Mouse (Mus musculus) liver, embryonic 14.5 days (tissue): ENCODE results near the gene Car15.

Source experiments
- CTCF ChIP-seq: IDR thresholded peaks from 2 replicates; pipeline ENCODE4 v1.5.1; 2016; ENCODE audit warnings: antibody characterized with exemption, low read depth, control low read depth
- EP300 ChIP-seq: IDR thresholded peaks from 2 replicates; pipeline ENCODE4 v1.6.1; 2016; ENCODE audit warnings: antibody characterized with exemption, low read depth

DNA sequence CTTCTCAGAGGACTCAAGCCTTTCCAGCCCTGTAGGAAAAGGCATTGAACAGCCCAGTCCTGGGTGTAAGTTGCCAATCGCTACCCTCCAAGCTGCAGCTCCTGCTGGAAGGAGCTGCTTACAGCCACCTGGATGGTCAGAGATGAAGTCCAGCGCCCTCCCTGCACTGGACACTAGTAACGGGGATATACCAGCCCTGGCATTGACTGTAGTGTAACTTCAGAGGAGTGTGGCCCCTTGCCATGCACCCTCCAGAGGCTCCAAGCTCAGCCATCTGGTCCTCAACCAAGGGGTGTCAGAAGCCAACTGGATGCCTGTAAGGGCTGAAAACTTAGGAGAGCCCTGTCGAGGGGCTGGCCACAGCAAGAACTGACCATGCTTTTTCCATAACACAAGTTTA lies 1.8 kb upstream of the Car15 start:
- TF ChIP-seq CTCF (no peak), EP300 (no peak)
